Mouse (Mus musculus): Measurements from ENCODE around the gene Tmprss11f. TPM values are rescaled to one million over a fixed set of nuclear protein-coding genes. Genes with fewer than 3 reads are reported as not detected.

The Tmprss11f gene
- polyA plus RNA-seq, 1 experiment from 2014 or later = not detected

DNA sequence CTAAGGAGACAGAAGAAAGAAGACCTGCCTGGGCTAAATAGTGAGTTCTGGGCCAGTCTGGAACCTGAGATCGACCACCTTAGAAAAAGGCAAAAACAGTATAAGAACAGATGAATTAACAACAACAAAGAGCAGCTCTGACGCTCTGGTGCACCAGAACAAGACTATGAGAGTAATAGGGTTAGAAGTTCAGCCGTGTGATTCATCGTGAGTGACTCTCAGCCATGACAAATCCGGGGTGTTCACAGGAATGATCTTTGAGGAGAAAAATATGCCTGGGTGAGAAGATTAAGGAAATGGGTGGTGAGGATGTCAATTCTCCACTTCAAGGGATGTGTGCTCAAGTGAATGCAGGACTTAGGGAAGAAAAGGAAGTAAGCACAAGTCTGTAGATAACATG lies 120.7 kb downstream of the Tmprss11f start:
- H3K4me2 ChIP-seq = no peak overlapping the region
- H3K4me3 ChIP-seq = no peak overlapping the region
- ATAC-seq (ENCODE audit: low FRiP score) = no peak
- H3K9ac ChIP-seq = no peak overlapping the region
- H3K27me3 ChIP-seq = no peaks in the 10 kb centered on the region
- no peak overlapping the region for H3K27ac ChIP-seq
- H3K36me3 ChIP-seq = no peaks in the 10 kb centered on the region
- WGBS = 39% methylated on average over 5 of the region's 5 CpGs
- no peaks in the 10 kb centered on the region for H3K4me1 ChIP-seq (replicated peaks)
- no peaks in the 10 kb centered on the region for H3K9me3 ChIP-seq

GRCm38 (mm10) chr5:86493453-86493852 lies 138.8 kb downstream of the Tmprss11f start:
- 82% methylated on average over 1 of the region's 1 CpGs for WGBS

GRCm38 (mm10) chr5:86482562-86482961 lies 149.7 kb downstream of the Tmprss11f start:
- no peaks in the 10 kb centered on the region for H3K36me3 ChIP-seq
- ATAC-seq (ENCODE audit: low FRiP score) = no peak
- H3K27ac ChIP-seq = no peak overlapping the region
- no peaks in the 10 kb centered on the region for H3K9me3 ChIP-seq
- WGBS = 81% methylated on average over 2 of the region's 2 CpGs
- no peak overlapping the region for H3K4me3 ChIP-seq
- H3K9ac ChIP-seq = no peak overlapping the region
- H3K27me3 ChIP-seq = no peaks in the 10 kb centered on the region
- no peaks in the 10 kb centered on the region for H3K4me1 ChIP-seq (replicated peaks)
- H3K4me2 ChIP-seq = no peak overlapping the region

More at GRCm38 (mm10) chr5:86493453-86493852, 138.8 kb downstream of the Tmprss11f start:
- H3K27ac ChIP-seq = no peak overlapping the region
- no peaks in the 10 kb centered on the region for H3K9me3 ChIP-seq
- H3K4me2 ChIP-seq = no peak overlapping the region
- H3K9ac ChIP-seq = no peak overlapping the region
- no peaks in the 10 kb centered on the region for H3K4me1 ChIP-seq (replicated peaks)
- H3K36me3 ChIP-seq = no peaks in the 10 kb centered on the region
- no peak overlapping the region for H3K4me3 ChIP-seq
- H3K27me3 ChIP-seq = no peaks in the 10 kb centered on the region
- ATAC-seq (ENCODE audit: low FRiP score) = no peak

DNA sequence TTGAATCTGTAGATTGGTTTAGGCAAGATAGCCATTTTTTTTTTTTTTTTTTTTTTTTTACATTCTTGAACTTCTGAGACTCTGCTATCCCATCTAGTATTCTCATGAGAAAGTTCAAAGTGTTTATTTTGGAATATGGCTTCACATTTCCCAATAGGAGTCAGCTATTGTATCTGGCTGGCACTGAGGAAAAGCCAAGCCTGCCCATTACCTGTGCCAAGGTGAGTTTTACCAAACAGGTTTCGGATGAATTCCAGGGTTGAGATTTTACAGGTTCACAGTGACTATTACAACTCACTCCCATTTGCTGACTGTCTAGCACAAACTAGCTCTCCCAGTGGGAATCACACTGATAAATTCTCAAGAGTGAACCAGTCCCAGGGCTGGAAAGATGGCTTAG lies 150.2 kb downstream of the Tmprss11f start:
- ATAC-seq (ENCODE audit: low FRiP score) = no peak
- Histone ChIP-seq H3K27me3 (no peaks in the 10 kb centered on the region), H3K9ac (no peak overlapping the region), H3K36me3 (no peaks in the 10 kb centered on the region), H3K9me3 (no peaks in the 10 kb centered on the region), H3K27ac (no peak overlapping the region), H3K4me2 (no peak overlapping the region), H3K4me1 (replicated peaks) (no peaks in the 10 kb centered on the region), H3K4me3 (no peak overlapping the region)
- WGBS = 95% methylated on average over 1 of the region's 1 CpGs

DNA sequence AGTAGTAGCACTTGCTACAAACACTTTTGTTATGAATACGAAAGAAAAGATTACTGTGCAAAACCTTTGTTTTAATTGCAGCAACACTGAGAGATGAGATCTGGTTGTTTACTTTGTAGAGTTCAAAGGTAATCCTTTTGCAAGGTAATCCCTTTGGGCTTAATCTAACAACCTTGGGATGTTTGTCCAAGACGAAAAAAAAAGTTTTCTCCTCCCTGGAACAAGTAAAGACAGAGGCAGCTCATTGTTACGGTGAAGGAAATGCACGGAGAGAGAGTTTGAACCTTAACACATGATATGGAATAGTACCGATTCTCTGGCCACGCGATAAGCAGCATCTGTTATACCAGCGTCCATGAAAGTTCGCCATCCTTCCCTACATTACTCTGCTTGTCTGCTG lies 158.4 kb downstream of the Tmprss11f start:
- no peak overlapping the region for H3K27ac ChIP-seq
- WGBS = 90% methylated on average over 9 of the region's 9 CpGs

More for the DNA sequence above, 158.4 kb downstream of the Tmprss11f start:
- H3K9ac ChIP-seq = no peak overlapping the region
- H3K4me2 ChIP-seq = no peak overlapping the region
- no peak for ATAC-seq (ENCODE audit: low FRiP score)
- H3K27me3 ChIP-seq = no peaks in the 10 kb centered on the region
- no peaks in the 10 kb centered on the region for H3K36me3 ChIP-seq
- no peaks in the 10 kb centered on the region for H3K9me3 ChIP-seq
- H3K4me1 ChIP-seq (replicated peaks) = no peaks in the 10 kb centered on the region
- no peak overlapping the region for H3K4me3 ChIP-seq

Other genes with a start within 250 kb of the Tmprss11f start
- gene Tmprss11a, start 163.4 kb downstream of the Tmprss11f start, polyA plus RNA-seq (2015; fragmentation: Nextera tagmentation; extraction: Ambion mirVana) = not detected in 2 replicates
- not detected in 2 replicates for gene Tmprss11g, start 113.8 kb downstream of the Tmprss11f start, polyA plus RNA-seq (2015; fragmentation: Nextera tagmentation; extraction: Ambion mirVana)
- gene Tmprss11b, start 43.9 kb upstream of the Tmprss11f start, polyA plus RNA-seq (2015; fragmentation: Nextera tagmentation; extraction: Ambion mirVana) = not detected in 2 replicates
- not detected in 2 replicates for gene Tmprss11e, start 113.4 kb upstream of the Tmprss11f start, polyA plus RNA-seq (2015; fragmentation: Nextera tagmentation; extraction: Ambion mirVana)
- 41.0 and 42.4 TPM in 2 replicates for gene Ythdc1, start 171.8 kb upstream of the Tmprss11f start, polyA plus RNA-seq (2015; fragmentation: Nextera tagmentation; extraction: Ambion mirVana)

Measured in hindbrain, embryonic 13.5 days (tissue).